Mouse (Mus musculus): ENCODE results near the gene Slc38a8. TPM values are rescaled to one million over a fixed set of nuclear protein-coding genes. Genes with fewer than 3 reads are reported as not detected.

The Slc38a8 gene
- polyA plus RNA-seq (2015; fragmentation: Nextera tagmentation; extraction: Ambion mirVana) = not detected in 2 replicates

DNA sequence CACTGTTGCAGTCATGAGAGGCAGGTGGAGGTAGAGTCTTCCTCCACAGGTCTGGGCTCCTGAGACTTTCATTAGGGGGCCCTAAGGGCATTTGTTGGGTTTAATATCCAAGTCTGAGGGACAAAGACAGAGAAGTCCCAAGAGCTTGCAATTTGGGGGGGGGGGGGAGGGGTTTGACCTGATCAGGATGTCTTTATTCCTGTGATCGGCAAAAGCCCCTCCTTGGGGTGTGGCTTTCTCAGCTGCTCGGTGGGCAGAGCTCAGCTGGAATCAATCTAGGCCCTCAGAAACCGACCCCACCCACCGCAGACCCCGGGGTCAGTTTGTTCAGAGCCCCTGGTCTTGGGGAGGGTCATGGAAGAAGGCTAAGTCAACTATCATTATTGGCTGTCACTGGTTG lies at the start of gene Slc38a8:
Gene Slc38a8, minus strand, starts transcription at position 101 of the 400 bp plus-strand sequence.
- DNase-seq (ENCODE audit: low spot score) (no peak), ATAC-seq (no peak)
- Histone ChIP-seq H3K4me2 (replicated peaks; ENCODE audit: low read depth, low read length) (no peak within 1 kb of the TSS), H3K27ac (ENCODE audit: low read length) (no peak within 1 kb of the TSS), H3K9ac (replicated peaks; ENCODE audit: low read depth) (no peak within 1 kb of the TSS), H3K36me3 (ENCODE audit: insufficient read depth, low read length) (no peaks in the 10 kb centered on the region), H3K4me3 (ENCODE audit: low read depth, low read length) (no peak within 1 kb of the TSS), H3K27me3 (replicated peaks; ENCODE audit: insufficient read depth, low read length) (no peaks in the 10 kb centered on the region), H3K4me1 (ENCODE audit: insufficient read depth, low read depth, low read length) (no peaks in the 10 kb centered on the region), H3K9me3 (ENCODE audit: low read length) (no peaks in the 10 kb centered on the region)
- TF ChIP-seq CTCF (IDR thresholded peaks at IDR 0.05) = no peak
- TF ChIP-seq EP300 (IDR thresholded peaks at IDR 0.05) = no peak
- WGBS = 26% methylated on average over 5 of the region's 5 CpGs

DNA sequence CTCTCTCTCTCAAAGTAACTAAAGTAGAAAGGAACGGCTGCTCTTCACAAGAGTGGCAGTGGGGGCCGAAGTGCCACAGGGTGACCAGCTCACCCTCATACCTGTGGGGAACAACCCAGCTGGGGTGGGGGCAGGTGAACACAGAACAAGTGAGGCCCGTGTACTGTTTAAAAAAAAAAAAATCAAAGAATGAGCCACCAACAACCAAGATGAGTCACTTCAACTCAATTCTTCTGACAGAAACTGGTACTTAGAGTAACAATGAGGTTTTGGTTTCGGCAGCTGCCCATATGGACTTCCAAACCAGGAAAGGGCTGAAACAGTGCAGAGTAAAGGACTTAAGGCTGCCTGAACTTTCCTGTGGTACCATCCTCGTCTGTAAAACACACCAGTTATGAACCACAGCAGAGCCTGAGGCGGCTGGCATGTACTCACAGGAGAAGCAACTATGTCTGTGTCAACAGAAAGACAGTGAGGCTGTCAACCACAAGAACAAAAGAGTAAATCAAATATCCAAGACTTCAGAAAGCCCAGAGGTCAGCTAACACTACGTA lies 47.1 kb upstream of the Slc38a8 start:
- 53% methylated on average over 7 of the region's 7 CpGs for WGBS
- no peak for TF ChIP-seq CTCF (IDR thresholded peaks at IDR 0.05)
- TF ChIP-seq EP300 (IDR thresholded peaks at IDR 0.05) = no peak
- H3K27ac ChIP-seq (ENCODE audit: low read length) = no peak overlapping the region
- DNase-seq (ENCODE audit: low spot score) = no peak
- H3K4me2 ChIP-seq (replicated peaks; ENCODE audit: low read depth, low read length) = no peak overlapping the region
- H3K36me3 ChIP-seq (ENCODE audit: insufficient read depth, low read length) = 0 out of 2 replicates have a peak, but pooled peaks cover 16% of the 10 kb centered on the region
- peaks cover 10% of the 10 kb centered on the region; the same call in 1 of the 2 replicates for H3K4me1 ChIP-seq (ENCODE audit: insufficient read depth, low read depth, low read length)
- no peak for ATAC-seq
- H3K9me3 ChIP-seq (ENCODE audit: low read length) = no peaks in the 10 kb centered on the region
- H3K27me3 ChIP-seq (replicated peaks; ENCODE audit: insufficient read depth, low read length) = no peaks in the 10 kb centered on the region
- no peak overlapping the region for H3K9ac ChIP-seq (replicated peaks; ENCODE audit: low read depth)
- no peak overlapping the region for H3K4me3 ChIP-seq (ENCODE audit: low read depth, low read length)

DNA sequence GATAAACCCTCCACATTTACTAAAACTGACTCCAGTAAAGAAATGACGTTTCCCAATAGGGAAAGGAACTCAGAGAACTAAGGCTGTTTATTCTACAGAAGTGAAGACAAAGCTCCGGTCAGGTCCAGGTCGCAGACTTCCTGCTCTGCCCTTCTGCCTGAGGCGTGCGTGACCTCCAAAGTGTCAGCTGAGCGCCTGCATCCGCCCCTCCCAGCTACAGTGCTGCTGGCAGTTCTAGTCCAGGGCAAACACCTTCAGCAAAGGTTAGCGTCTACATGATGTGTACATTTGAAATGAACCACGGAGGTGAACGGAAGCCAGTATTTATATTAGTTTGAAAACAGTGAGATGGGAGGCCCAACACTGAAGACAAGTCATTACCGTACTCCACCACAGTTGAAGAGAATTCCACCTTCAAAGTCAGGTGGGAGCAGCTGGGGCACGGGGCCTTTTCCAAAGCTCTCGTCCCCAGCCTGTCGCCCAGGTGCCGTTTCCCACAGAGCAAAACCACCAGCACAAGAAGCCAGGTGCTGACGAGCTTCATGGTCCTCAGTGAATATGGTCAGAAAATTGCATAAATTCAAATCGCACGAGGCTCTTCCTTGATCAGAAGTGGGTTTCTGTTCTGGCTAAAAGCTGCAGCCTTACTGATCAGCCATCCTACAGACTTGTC lies 45.7 kb upstream of the Slc38a8 start:
- H3K4me2 ChIP-seq (replicated peaks; ENCODE audit: low read depth, low read length) = no peak overlapping the region
- no peaks in the 10 kb centered on the region for H3K9me3 ChIP-seq (ENCODE audit: low read length)
- WGBS = 57% methylated on average over 18 of the region's 18 CpGs
- peaks cover 16% of the 10 kb centered on the region; the same call in 1 of the 2 replicates for H3K36me3 ChIP-seq (ENCODE audit: insufficient read depth, low read length)
- H3K4me3 ChIP-seq (ENCODE audit: low read depth, low read length) = no peak overlapping the region
- no peak overlapping the region for H3K27ac ChIP-seq (ENCODE audit: low read length)
- no peaks in the 10 kb centered on the region for H3K27me3 ChIP-seq (replicated peaks; ENCODE audit: insufficient read depth, low read length)
- ATAC-seq = peak; percentile 55; the same call in 1 of the 2 replicates
- no peak for TF ChIP-seq CTCF (IDR thresholded peaks at IDR 0.05)
- TF ChIP-seq EP300 (IDR thresholded peaks at IDR 0.05) = peak; percentile 36; the same call in 1 of the 2 replicates
- H3K4me1 ChIP-seq (ENCODE audit: insufficient read depth, low read depth, low read length) = peaks cover 3% of the 10 kb centered on the region; the same call in 1 of the 2 replicates
- no peak overlapping the region for H3K9ac ChIP-seq (replicated peaks; ENCODE audit: low read depth)
- DNase-seq (ENCODE audit: low spot score) = peak; percentile 41

DNA sequence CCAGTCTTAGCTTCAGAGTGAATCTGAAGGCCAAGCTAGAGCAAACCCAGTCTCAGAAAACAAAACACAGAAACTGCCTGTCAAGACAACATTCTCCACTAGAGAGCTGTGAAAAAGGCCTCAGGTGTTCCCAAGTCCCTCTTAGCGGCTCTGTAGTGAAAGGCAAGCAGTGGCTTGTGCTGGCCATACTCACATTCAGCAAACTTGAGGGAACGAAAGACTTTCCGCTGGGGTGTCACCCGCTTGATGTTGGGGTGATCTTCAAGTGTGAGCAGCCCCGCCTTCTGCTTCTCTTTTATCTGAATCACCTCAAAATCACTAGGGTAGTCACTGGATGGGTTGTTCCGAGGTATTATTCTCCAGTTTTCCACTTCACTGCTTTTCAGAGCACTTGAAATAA lies 44.3 kb upstream of the Slc38a8 start:
- 88% methylated on average over 6 of the region's 6 CpGs for WGBS
- ATAC-seq (no peak), DNase-seq (ENCODE audit: low spot score) (no peak)
- TF ChIP-seq EP300 (IDR thresholded peaks at IDR 0.05) (no peak), CTCF (IDR thresholded peaks at IDR 0.05) (no peak)
- Histone ChIP-seq H3K27ac (ENCODE audit: low read length) (no peak overlapping the region), H3K4me2 (replicated peaks; ENCODE audit: low read depth, low read length) (no peak overlapping the region), H3K4me3 (ENCODE audit: low read depth, low read length) (no peak overlapping the region), H3K27me3 (replicated peaks; ENCODE audit: insufficient read depth, low read length) (no peaks in the 10 kb centered on the region), H3K9ac (replicated peaks; ENCODE audit: low read depth) (no peak overlapping the region), H3K9me3 (ENCODE audit: low read length) (no peaks in the 10 kb centered on the region), H3K4me1 (ENCODE audit: insufficient read depth, low read depth, low read length) (peaks cover 3% of the 10 kb centered on the region; the same call in 1 of the 2 replicates), H3K36me3 (ENCODE audit: insufficient read depth, low read length) (peaks cover 22% of the 10 kb centered on the region; the same call in 1 of the 2 replicates)

DNA sequence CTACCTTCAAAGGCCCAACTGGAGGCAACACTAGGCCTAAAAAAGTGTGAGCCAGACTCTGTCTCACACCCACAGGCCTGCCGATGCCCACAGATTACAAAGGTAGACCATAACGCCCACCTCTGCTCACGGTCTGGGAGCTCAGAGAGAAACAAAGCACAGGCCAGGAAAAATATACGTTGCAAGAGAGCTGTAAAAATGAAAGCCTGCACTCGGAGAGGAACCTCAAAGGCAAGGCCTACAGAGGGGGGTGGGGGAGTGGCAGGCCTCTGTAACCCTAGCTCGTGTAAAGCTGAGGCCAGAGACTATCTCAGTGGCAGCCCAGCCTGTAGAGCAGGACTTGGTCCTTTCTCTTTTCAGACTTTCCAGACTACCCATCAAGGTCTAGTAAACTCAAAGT lies 43.7 kb upstream of the Slc38a8 start:
- H3K4me1 ChIP-seq (ENCODE audit: insufficient read depth, low read depth, low read length) = no peaks in the 10 kb centered on the region
- H3K9me3 ChIP-seq (ENCODE audit: low read length) = no peaks in the 10 kb centered on the region
- TF ChIP-seq CTCF (IDR thresholded peaks at IDR 0.05) (no peak), EP300 (IDR thresholded peaks at IDR 0.05) (no peak)
- H3K4me3 ChIP-seq (ENCODE audit: low read depth, low read length) = no peak overlapping the region
- ATAC-seq (no peak), DNase-seq (ENCODE audit: low spot score) (no peak)
- no peak overlapping the region for H3K9ac ChIP-seq (replicated peaks; ENCODE audit: low read depth)
- H3K4me2 ChIP-seq (replicated peaks; ENCODE audit: low read depth, low read length) = no peak overlapping the region
- peaks cover 29% of the 10 kb centered on the region; the same call in 1 of the 2 replicates for H3K36me3 ChIP-seq (ENCODE audit: insufficient read depth, low read length)
- no peak overlapping the region for H3K27ac ChIP-seq (ENCODE audit: low read length)
- 74% methylated on average over 6 of the region's 6 CpGs for WGBS
- H3K27me3 ChIP-seq (replicated peaks; ENCODE audit: insufficient read depth, low read length) = no peaks in the 10 kb centered on the region

DNA sequence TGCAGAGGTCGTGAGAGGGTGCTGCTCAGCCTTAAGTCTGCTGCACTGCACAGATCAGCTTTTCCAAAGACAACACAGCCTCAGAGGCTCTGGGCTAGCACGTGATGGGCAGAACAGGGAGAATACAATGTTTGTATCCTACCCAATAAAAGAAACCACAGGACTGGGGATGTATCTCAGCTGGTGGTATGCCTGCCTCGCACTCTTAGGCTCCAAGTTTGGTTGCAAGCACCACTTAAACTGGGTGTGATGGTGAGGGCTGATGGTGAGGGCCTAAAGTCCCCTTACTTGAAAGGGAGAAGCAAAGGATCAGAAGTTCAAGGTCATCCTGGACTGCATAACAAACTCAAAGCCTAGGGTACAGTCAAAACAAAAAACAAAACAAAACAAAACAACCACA lies 43.1 kb upstream of the Slc38a8 start:
- 77% methylated on average over 3 of the region's 3 CpGs for WGBS

More for the DNA sequence above, 43.1 kb upstream of the Slc38a8 start:
- Histone ChIP-seq H3K4me2 (replicated peaks; ENCODE audit: low read depth, low read length) (no peak overlapping the region), H3K4me3 (ENCODE audit: low read depth, low read length) (no peak overlapping the region), H3K27me3 (replicated peaks; ENCODE audit: insufficient read depth, low read length) (no peaks in the 10 kb centered on the region), H3K4me1 (ENCODE audit: insufficient read depth, low read depth, low read length) (no peaks in the 10 kb centered on the region), H3K9ac (replicated peaks; ENCODE audit: low read depth) (no peak overlapping the region), H3K27ac (ENCODE audit: low read length) (no peak overlapping the region), H3K36me3 (ENCODE audit: insufficient read depth, low read length) (peaks cover 31% of the 10 kb centered on the region; the same call in 1 of the 2 replicates), H3K9me3 (ENCODE audit: low read length) (no peaks in the 10 kb centered on the region)
- ATAC-seq = no peak
- no peak for TF ChIP-seq EP300 (IDR thresholded peaks at IDR 0.05)
- no peak for TF ChIP-seq CTCF (IDR thresholded peaks at IDR 0.05)
- no peak for DNase-seq (ENCODE audit: low spot score)
